In the genomic region with DNA sequence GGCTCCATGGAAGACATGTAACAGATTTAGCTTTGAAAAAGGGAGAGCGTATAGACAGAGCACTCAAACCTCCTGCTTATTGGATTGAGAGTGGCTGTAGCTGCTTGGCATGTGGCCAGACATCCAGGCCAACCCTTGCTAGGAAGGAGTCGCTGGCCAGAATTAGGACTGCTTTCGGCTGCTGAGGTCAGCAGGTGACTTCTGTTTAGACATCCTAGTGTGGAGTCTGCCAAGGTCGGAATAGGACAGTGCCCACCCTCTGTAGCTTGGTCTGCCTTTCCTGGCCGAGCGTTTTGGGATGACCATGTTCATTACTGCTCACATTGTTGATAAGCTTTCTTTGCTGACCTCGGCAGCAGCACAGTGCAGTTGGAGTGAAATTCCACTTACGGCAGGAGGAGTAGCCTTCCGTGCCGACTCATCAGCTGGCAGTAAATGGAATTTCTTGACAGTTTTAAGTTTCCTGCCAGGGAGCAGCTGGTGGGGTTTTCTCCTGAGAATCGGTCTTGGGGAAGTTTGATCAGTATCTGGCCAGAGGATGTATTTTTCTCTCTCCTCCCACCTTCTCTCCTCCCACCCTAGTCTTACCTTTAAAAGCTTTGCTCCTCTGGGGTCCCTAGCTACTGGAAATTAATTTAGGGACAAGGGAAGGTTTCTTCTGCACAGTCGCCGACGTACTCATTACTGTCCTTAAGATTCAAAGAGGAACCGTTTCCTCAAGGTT, we compare ENCODE assay signal across 7 mouse cellular contexts.
DNase-seq lines count a peak whose midpoint lies in the region; ATAC-seq and TF ChIP-seq lines count a peak whose summit lies in the region.

No protein-coding gene starts in this region.

- TF ChIP-seq CTCF in stomach, postnatal 0 days (IDR thresholded peaks at IDR 0.05; ENCODE audit: low read depth): no peak

- no peaks in the 10 kb centered on the region for H3K27me3 ChIP-seq in heart, embryonic 13.5 days (replicated peaks)
- H3K27me3 ChIP-seq in stomach, postnatal 0 days (ENCODE audit: control insufficient read depth, insufficient read depth, low read length): no peaks in the 10 kb centered on the region

- H3K36me3 ChIP-seq in heart, embryonic 13.5 days: no peaks in the 10 kb centered on the region
- H3K36me3 ChIP-seq in stomach, postnatal 0 days (ENCODE audit: control insufficient read depth, insufficient read depth, low read length): no peaks in the 10 kb centered on the region

- peak; percentile 41 for DNase-seq in right cerebral cortex, postnatal 4 days
- no peak for DNase-seq in right cerebral cortex, postnatal 36 days (ENCODE audit: low spot score in 2 of 2)
- peak; percentile 82 to 85 for DNase-seq in cerebellum, postnatal 14 days
- peak; percentile 36 to 44 for DNase-seq in lung, adult 18-20 months
- DNase-seq in stomach, postnatal 0 days (ENCODE audit: low spot score): peak; percentile 45
- DNase-seq in frontal cortex, postnatal 25 days (ENCODE audit: low spot score in 2 of 2): no peak

- H3K4me1 ChIP-seq in heart, embryonic 13.5 days: peaks cover 9% of the 10 kb centered on the region
- H3K4me1 ChIP-seq in stomach, postnatal 0 days (replicated peaks; ENCODE audit: control insufficient read depth, insufficient read depth): no peaks in the 10 kb centered on the region

- H3K4me2 ChIP-seq in heart, embryonic 13.5 days: peak overlapping the region; percentile 56
- no peak overlapping the region for H3K4me2 ChIP-seq in stomach, postnatal 0 days (replicated peaks; ENCODE audit: low read depth)

- 33% methylated on average over 15 of the region's 15 CpGs for WGBS in heart, embryonic 13.5 days
- 42% methylated on average over 15 of the region's 15 CpGs for WGBS in stomach, postnatal 0 days

- ATAC-seq in heart, embryonic 13.5 days (ENCODE audit: extremely low read depth, insufficient number of reproducible peaks, low FRiP score, low TSS enrichment): no peak
- ATAC-seq in stomach, postnatal 0 days (ENCODE audit: low FRiP score, low TSS enrichment): peak; percentile 51; the same call in 1 of the 2 replicates

- peak overlapping the region; percentile 22; the same call in 1 of the 2 replicates for H3K4me3 ChIP-seq in heart, embryonic 13.5 days
- H3K4me3 ChIP-seq in stomach, postnatal 0 days (ENCODE audit: low read depth, low read length): no peak overlapping the region

- H3K9ac ChIP-seq in heart, embryonic 13.5 days: no peak overlapping the region
- no peak overlapping the region for H3K9ac ChIP-seq in stomach, postnatal 0 days (ENCODE audit: low read length)

- H3K27ac ChIP-seq in heart, embryonic 13.5 days (replicated peaks): 0 out of 2 replicates have a peak overlapping the region, but pooled peaks have one; percentile 28
- no peak overlapping the region for H3K27ac ChIP-seq in stomach, postnatal 0 days (replicated peaks)

- no peaks in the 10 kb centered on the region for H3K9me3 ChIP-seq in heart, embryonic 13.5 days
- H3K9me3 ChIP-seq in stomach, postnatal 0 days (ENCODE audit: control insufficient read depth, low read length): no peaks in the 10 kb centered on the region

- TF ChIP-seq EP300 in stomach, postnatal 0 days (optimal IDR thresholded peaks at IDR 0.05): no peak

Comparison
In these comparisons a context has a peak if more than half of its experiments do, and no peak if none do; other contexts are left out.
1. DNase-seq: peak in right cerebral cortex, postnatal 4 days (single experiment), cerebellum, postnatal 14 days (2 of 2), lung, adult 18-20 months (2 of 2) and stomach, postnatal 0 days (single experiment); none in right cerebral cortex, postnatal 36 days (0 of 2) and frontal cortex, postnatal 25 days (0 of 2).